8 mouse cellular contexts compared by ENCODE assay signal in genomic region chr7:25219756-25220456, GRCm38 (mm10). TPM values are rescaled to one million over a fixed set of nuclear protein-coding genes. Genes with fewer than 3 reads are reported as not detected.
DNase-seq lines count a peak whose midpoint lies in the region; ATAC-seq and TF ChIP-seq lines count a peak whose summit lies in the region.

No protein-coding gene starts in this region.

- peak overlapping the region; percentile 73 for H3K4me2 ChIP-seq in forebrain, embryonic 15.5 days (replicated peaks)
- peak overlapping the region; percentile 71 for H3K4me2 ChIP-seq in lung, embryonic 14.5 days

- peak overlapping the region; percentile 70 for H3K9ac ChIP-seq in ES-E14 (ENCODE audit: insufficient read depth, low read depth, low read length, poor library complexity, severe bottlenecking)
- H3K9ac ChIP-seq in forebrain, embryonic 15.5 days (replicated peaks) = peak overlapping the region; percentile 69
- peak overlapping the region; percentile 61 for H3K9ac ChIP-seq in lung, embryonic 14.5 days

- H3K4me1 ChIP-seq in ES-E14 (ENCODE audit: control insufficient read depth in 2 of 2, insufficient read depth in 2 of 2, low read length in 2 of 2, poor library complexity in 1 of 2) = peaks cover 2 to 15% of the 10 kb centered on the region in 2 experiments; a peak in 3 of 4 replicates
- peaks cover 35% of the 10 kb centered on the region for H3K4me1 ChIP-seq in forebrain, embryonic 15.5 days
- H3K4me1 ChIP-seq in lung, embryonic 14.5 days (ENCODE audit: insufficient read depth) = peaks cover 11% of the 10 kb centered on the region
- H3K4me1 ChIP-seq in olfactory bulb, adult 2 months (ENCODE audit: control insufficient read depth, insufficient read depth, low read length) = peaks cover 19% of the 10 kb centered on the region
- peaks cover 29% of the 10 kb centered on the region for H3K4me1 ChIP-seq in thymus, adult 2 months (replicated peaks; ENCODE audit: control insufficient read depth, insufficient read depth, low read length)

- H3K4me3 ChIP-seq in ES-E14 (ENCODE audit: insufficient read depth in 1 of 2, low read depth in 1 of 2, low read length in 2 of 2, poor library complexity in 1 of 2, severe bottlenecking in 1 of 2) = peak overlapping the region; percentile 81 to 83
- peak overlapping the region; percentile 63 for H3K4me3 ChIP-seq in forebrain, embryonic 15.5 days
- H3K4me3 ChIP-seq in layer of hippocampus, adult 2 months = peak overlapping the region; percentile 99
- H3K4me3 ChIP-seq in lung, embryonic 14.5 days (ENCODE audit: low read depth, low read length) = peak overlapping the region; percentile 65
- peak overlapping the region; percentile 56 for H3K4me3 ChIP-seq in olfactory bulb, adult 2 months (ENCODE audit: insufficient read depth, low read depth, low read length)
- peak overlapping the region; percentile 87 for H3K4me3 ChIP-seq in thymus, adult 2 months (ENCODE audit: control insufficient read depth, insufficient read depth, low read length)

- no peaks in the 10 kb centered on the region for H3K27me3 ChIP-seq in forebrain, embryonic 15.5 days
- H3K27me3 ChIP-seq in lung, embryonic 14.5 days (ENCODE audit: insufficient read depth, low read length) = no peaks in the 10 kb centered on the region
- H3K27me3 ChIP-seq in thymus, adult 2 months (ENCODE audit: control insufficient read depth, insufficient read depth, low read length) = no peaks in the 10 kb centered on the region

- ATAC-seq in forebrain, embryonic 15.5 days (replicated peaks) = peak; percentile 62
- peak; percentile 55 for ATAC-seq in lung, embryonic 14.5 days (ENCODE audit: insufficient read depth)

- in situ Hi-C loops in ES-E14 (cut with MboI; ENCODE audit: low sequenced_read_pairs in 2 of 2, unreplicated experiment in 2 of 2) = no loop called here

- DNase-seq in ES-E14 (ENCODE audit: low read depth, low spot score) = peak; percentile 96
- peak; percentile 97 for DNase-seq in cerebellum, adult 11-12 months
- DNase-seq in heart, postnatal 36 days = peak; percentile 95
- peak; percentile 94 to 97 for DNase-seq in layer of hippocampus, adult 2 months (ENCODE audit: low spot score in 2 of 2)
- peak; percentile 97 for DNase-seq in lung, embryonic 14.5 days
- peak; percentile 96 for DNase-seq in thymus, adult 2 months

- peak overlapping the region; percentile 20 for H3K27ac ChIP-seq in ES-E14 (ENCODE audit: insufficient read depth, low read depth, low read length, poor library complexity, severe bottlenecking)
- peak overlapping the region; percentile 91 for H3K27ac ChIP-seq in forebrain, embryonic 15.5 days (replicated peaks)
- peak overlapping the region; percentile 93 for H3K27ac ChIP-seq in layer of hippocampus, adult 2 months
- H3K27ac ChIP-seq in lung, embryonic 14.5 days (ENCODE audit: low read depth) = peak overlapping the region; percentile 69
- H3K27ac ChIP-seq in olfactory bulb, adult 2 months (ENCODE audit: insufficient read depth, low read depth, low read length) = peak overlapping the region; percentile 42; the same call in 1 of the 2 replicates
- H3K27ac ChIP-seq in thymus, adult 2 months (ENCODE audit: control insufficient read depth, insufficient read depth, low read length) = peak overlapping the region; percentile 47

- no peaks in the 10 kb centered on the region for H3K9me3 ChIP-seq in ES-E14 (ENCODE audit: control insufficient read depth, insufficient read depth, low read depth, low read length)
- H3K9me3 ChIP-seq in forebrain, embryonic 15.5 days = no peaks in the 10 kb centered on the region
- no peaks in the 10 kb centered on the region for H3K9me3 ChIP-seq in lung, embryonic 14.5 days (ENCODE audit: low read depth, low read length)

- no peak for TF ChIP-seq CTCF in layer of hippocampus, adult 2 months (conservative IDR thresholded peaks at IDR 0.05)
- no peak for TF ChIP-seq CTCF in lung, embryonic 14.5 days (IDR thresholded peaks at IDR 0.05; ENCODE audit: low read depth)
- TF ChIP-seq CTCF in olfactory bulb, adult 2 months (IDR thresholded peaks at IDR 0.05; ENCODE audit: insufficient read depth, low read depth, low read length) = no peak
- TF ChIP-seq CTCF in thymus, adult 2 months (IDR thresholded peaks at IDR 0.05; ENCODE audit: borderline replicate concordance, control insufficient read depth, extremely low read depth, insufficient read depth, low read length, poor library complexity) = 0 out of 2 replicates have a peak, but pooled peaks have one; percentile 45

- 2% methylated on average over 31 of the region's 31 CpGs for WGBS in forebrain, embryonic 15.5 days
- 3% methylated on average over 31 of the region's 31 CpGs for WGBS in lung, embryonic 14.5 days
- 1% methylated on average over 31 of the region's 31 CpGs for whole genome bisulfite sequencing in olfactory bulb, adult 2 months
- 3% methylated on average over 31 of the region's 31 CpGs for WGBS in thymus, adult 2 months

- peaks cover 18% of the 10 kb centered on the region for H3K36me3 ChIP-seq in ES-E14 (ENCODE audit: control insufficient read depth, insufficient read depth, low read length, poor library complexity, severe bottlenecking)
- peaks cover 3% of the 10 kb centered on the region; the same call in 1 of the 2 replicates for H3K36me3 ChIP-seq in forebrain, embryonic 15.5 days
- H3K36me3 ChIP-seq in lung, embryonic 14.5 days (ENCODE audit: insufficient read depth) = peaks cover 19% of the 10 kb centered on the region
- peaks cover 8% of the 10 kb centered on the region; the same call in 1 of the 2 replicates for H3K36me3 ChIP-seq in thymus, adult 2 months (ENCODE audit: control insufficient read depth, insufficient read depth, low read length)

- no peak; the same call in 1 of the 2 replicates for TF ChIP-seq POLR2A in olfactory bulb, adult 2 months (IDR thresholded peaks at IDR 0.05; ENCODE audit: insufficient read depth, low read depth, low read length)
- TF ChIP-seq POLR2A in thymus, adult 2 months (IDR thresholded peaks at IDR 0.05; ENCODE audit: control insufficient read depth, extremely low read depth, insufficient read depth, low read length, poor library complexity) = peak; percentile 55; the same call in 1 of the 2 replicates

- intact Hi-C loops in heart, postnatal 36 days (cut with DNase I) = no loop called here

TF ChIP-seq in ES-E14, 5 proteins besides CTCF, POLR2A, EP300 and RAD21:
- no peak for TF ChIP-seq MAFK (IDR thresholded peaks at IDR 0.05; ENCODE audit: insufficient read depth, low read depth, low read length)
- no peak for TF ChIP-seq HCFC1 (IDR thresholded peaks at IDR 0.05; ENCODE audit: borderline replicate concordance, insufficient read depth, low read length)
- no peak for TF ChIP-seq ZC3H11A (IDR thresholded peaks at IDR 0.05; ENCODE audit: borderline replicate concordance, low read depth, low read length)
- TF ChIP-seq CHD2 (IDR thresholded peaks at IDR 0.05; ENCODE audit: low read depth, low read length) = no peak
- no peak for TF ChIP-seq ZNF384 (IDR thresholded peaks at IDR 0.05; ENCODE audit: low read depth, low read length)

RNA-seq across cellular contexts. Expression of gene Dedd2, which starts 0.5 kb away (rescaled TPM):
- 22.8 and 31.3 TPM in 2 replicates for total RNA-seq in ES-E14 (2012; rRNA removed)
- polyA plus RNA-seq in forebrain, embryonic 15.5 days (2015; fragmentation: Nextera tagmentation; extraction: Ambion mirVana) = 17.7 and 18.0 TPM in 2 replicates
- 10 to 100 TPM; 17.3 to 22.2 TPM for total RNA-seq in heart, postnatal 36 days (2021)
- 10 to 100 TPM; 23.7 to 24.1 TPM for total RNA-seq in layer of hippocampus, adult 2 months (2021)
- polyA plus RNA-seq in lung, embryonic 14.5 days (2014; fragmentation: Nextera tagmentation; extraction: Ambion mirVana) = 5.2 and 6.7 TPM in 2 replicates
- polyA plus RNA-seq in olfactory bulb, adult 2 months (2012; ENCODE audit: insufficient read depth, insufficient read length, low replicate concordance, missing spikeins) = not detected in 2 replicates
- polyA plus RNA-seq in thymus, adult 2 months (2012; rRNA removed) = 93.6 and 102 TPM in 2 replicates

RNA-seq across cellular contexts. Expression of gene Zfp526, which starts 1.3 kb away (rescaled TPM):
- 5.0 and 5.2 TPM in 2 replicates for total RNA-seq in ES-E14 (2012; rRNA removed)
- polyA plus RNA-seq in forebrain, embryonic 15.5 days (2015; fragmentation: Nextera tagmentation; extraction: Ambion mirVana) = 1.9 and 2.0 TPM in 2 replicates
- 1 to 10 TPM; 8.9 to 10.0 TPM for total RNA-seq in heart, postnatal 36 days (2021)
- 10 to 100 TPM; 10.5 to 12.7 TPM for total RNA-seq in layer of hippocampus, adult 2 months (2021)
- polyA plus RNA-seq in lung, embryonic 14.5 days (2014; fragmentation: Nextera tagmentation; extraction: Ambion mirVana) = 3.5 and 3.8 TPM in 2 replicates
- polyA plus RNA-seq in olfactory bulb, adult 2 months (2012; ENCODE audit: insufficient read depth, insufficient read length, low replicate concordance, missing spikeins) = not detected in 2 replicates
- polyA plus RNA-seq in thymus, adult 2 months (2012; rRNA removed) = 38.2 and 46.5 TPM in 2 replicates

RNA-seq across cellular contexts. Expression of gene Gsk3a, which starts 17.7 kb away (rescaled TPM):
- 38.2 and 38.5 TPM in 2 replicates for total RNA-seq in ES-E14 (2012; rRNA removed)
- polyA plus RNA-seq in forebrain, embryonic 15.5 days (2015; fragmentation: Nextera tagmentation; extraction: Ambion mirVana) = 16.2 and 17.4 TPM in 2 replicates
- 10 to 100 TPM; 67.5 to 69.2 TPM for total RNA-seq in heart, postnatal 36 days (2021)
- total RNA-seq in layer of hippocampus, adult 2 months (2021) = 100 to 1,000 TPM; 206 to 220 TPM
- polyA plus RNA-seq in lung, embryonic 14.5 days (2014; fragmentation: Nextera tagmentation; extraction: Ambion mirVana) = 14.6 and 14.9 TPM in 2 replicates
- not detected in 2 replicates for polyA plus RNA-seq in olfactory bulb, adult 2 months (2012; ENCODE audit: insufficient read depth, insufficient read length, low replicate concordance, missing spikeins)
- polyA plus RNA-seq in thymus, adult 2 months (2012; rRNA removed) = 332 and 343 TPM in 2 replicates

RNA-seq across cellular contexts. Expression of gene Erf, which starts 30.7 kb away (rescaled TPM):
- total RNA-seq in ES-E14 (2012; rRNA removed) = 82.2 and 87.1 TPM in 2 replicates
- 4.8 and 5.5 TPM in 2 replicates for polyA plus RNA-seq in forebrain, embryonic 15.5 days (2015; fragmentation: Nextera tagmentation; extraction: Ambion mirVana)
- 10 to 100 TPM; 22.3 to 26.2 TPM for total RNA-seq in heart, postnatal 36 days (2021)
- 10 to 100 TPM; 40.3 to 45.1 TPM for total RNA-seq in layer of hippocampus, adult 2 months (2021)
- polyA plus RNA-seq in lung, embryonic 14.5 days (2014; fragmentation: Nextera tagmentation; extraction: Ambion mirVana) = 24.5 and 26.6 TPM in 2 replicates
- polyA plus RNA-seq in olfactory bulb, adult 2 months (2012; ENCODE audit: insufficient read depth, insufficient read length, low replicate concordance, missing spikeins) = not detected in 2 replicates
- polyA plus RNA-seq in thymus, adult 2 months (2012; rRNA removed) = 59.4 and 60.4 TPM in 2 replicates

RNA-seq across cellular contexts. Expression of gene Pou2f2, which starts 40.4 kb away (rescaled TPM):
- 2.4 and 2.9 TPM in 2 replicates for total RNA-seq in ES-E14 (2012; rRNA removed)
- polyA plus RNA-seq in forebrain, embryonic 15.5 days (2015; fragmentation: Nextera tagmentation; extraction: Ambion mirVana) = 17.4 and 17.5 TPM in 2 replicates
- under 1 TPM; 0.53 to 0.68 TPM for total RNA-seq in heart, postnatal 36 days (2021)
- total RNA-seq in layer of hippocampus, adult 2 months (2021) = 1 to 10 TPM; 8.2 to 8.5 TPM
- polyA plus RNA-seq in lung, embryonic 14.5 days (2014; fragmentation: Nextera tagmentation; extraction: Ambion mirVana) = 0.28 and 0.42 TPM in 2 replicates
- polyA plus RNA-seq in olfactory bulb, adult 2 months (2012; ENCODE audit: insufficient read depth, insufficient read length, low replicate concordance, missing spikeins) = not detected in 2 replicates
- 5.6 and 5.7 TPM in 2 replicates for polyA plus RNA-seq in thymus, adult 2 months (2012; rRNA removed)

Comparison
In these comparisons a context has a peak if more than half of its experiments do, and no peak if none do; other contexts are left out.
1. Peak in every context shown above with its lines: DNase-seq, ATAC-seq, H3K4me3 ChIP-seq and H3K27ac ChIP-seq.
2. H3K27ac ChIP-seq: peak in every context shown above with its lines; median percentile 93 in layer of hippocampus, adult 2 months; 91 in forebrain, embryonic 15.5 days; 69 in lung, embryonic 14.5 days; 47 in thymus, adult 2 months; 42 in olfactory bulb, adult 2 months; 20 in ES-E14.